Mouse (Mus musculus): ENCODE results near the gene Vps52. TPM values are rescaled to one million over a fixed set of nuclear protein-coding genes. Genes with fewer than 3 reads are reported as not detected.
A peak's percentile ranks its signal among the peaks of the same experiment; 100 is the strongest.

Gene Vps52
- polyA plus RNA-seq, 1 experiment from 2014 or later: 31.5 TPM

- Histone ChIP-seq H3K27ac (ENCODE audit: low read length) (peak overlapping the region; percentile 48), H3K4me1 (ENCODE audit: control insufficient read depth, insufficient read depth, low read length) (peaks cover 18% of the 10 kb centered on the region), H3K9me3 (ENCODE audit: control insufficient read depth, low read depth, low read length) (no peaks in the 10 kb centered on the region), H3K9ac (replicated peaks; ENCODE audit: low read depth, low read length) (no peak overlapping the region), H3K27me3 (ENCODE audit: control insufficient read depth, insufficient read depth, low read length) (no peaks in the 10 kb centered on the region), H3K4me3 (ENCODE audit: low read depth, low read length) (peak overlapping the region; percentile 70), H3K4me2 (replicated peaks; ENCODE audit: low read depth, low read length) (peak overlapping the region; percentile 99), H3K36me3 (ENCODE audit: control insufficient read depth, insufficient read depth, low read length) (peaks cover 13% of the 10 kb centered on the region)
- WGBS: 54% methylated on average over 37 of the region's 37 CpGs
- ATAC-seq (ENCODE audit: insufficient number of reproducible peaks, insufficient read depth, low FRiP score, low read depth): no peak
Measured at GRCm38 (mm10) chr17:33918293-33919203, 37.1 kb upstream of the Vps52 start.

GRCm38 (mm10) chr17:33919351-33920281 is 36.0 kb upstream of the Vps52 start:
- Histone ChIP-seq H3K4me2 (replicated peaks; ENCODE audit: low read depth, low read length) (peak overlapping the region; percentile 99), H3K9me3 (ENCODE audit: control insufficient read depth, low read depth, low read length) (no peaks in the 10 kb centered on the region), H3K36me3 (ENCODE audit: control insufficient read depth, insufficient read depth, low read length) (peaks cover 5% of the 10 kb centered on the region; the same call in 1 of the 2 replicates), H3K27ac (ENCODE audit: low read length) (peak overlapping the region; percentile 48; the same call in 1 of the 2 replicates), H3K9ac (replicated peaks; ENCODE audit: low read depth, low read length) (peak overlapping the region; percentile 55), H3K27me3 (ENCODE audit: control insufficient read depth, insufficient read depth, low read length) (no peaks in the 10 kb centered on the region), H3K4me3 (ENCODE audit: low read depth, low read length) (peak overlapping the region; percentile 70), H3K4me1 (ENCODE audit: control insufficient read depth, insufficient read depth, low read length) (peaks cover 18% of the 10 kb centered on the region)
- ATAC-seq (ENCODE audit: insufficient number of reproducible peaks, insufficient read depth, low FRiP score, low read depth): peak; percentile 34
- WGBS: under 1% methylated on average over 52 of the region's 52 CpGs

- peaks cover 13% of the 10 kb centered on the region for H3K4me1 ChIP-seq (ENCODE audit: control insufficient read depth, insufficient read depth, low read length)
Measured at GRCm38 (mm10) chr17:33920282-33921097, 35.1 kb upstream of the Vps52 start.

GRCm38 (mm10) chr17:33921361-33921760 is 34.3 kb upstream of the Vps52 start:
- Histone ChIP-seq H3K27ac (ENCODE audit: low read length) (no peak overlapping the region), H3K9ac (replicated peaks; ENCODE audit: low read depth, low read length) (no peak overlapping the region), H3K36me3 (ENCODE audit: control insufficient read depth, insufficient read depth, low read length) (0 out of 2 replicates have a peak, but pooled peaks cover under 1% of the 10 kb centered on the region), H3K4me2 (replicated peaks; ENCODE audit: low read depth, low read length) (no peak overlapping the region), H3K9me3 (ENCODE audit: control insufficient read depth, low read depth, low read length) (no peaks in the 10 kb centered on the region), H3K4me3 (ENCODE audit: low read depth, low read length) (no peak overlapping the region), H3K27me3 (ENCODE audit: control insufficient read depth, insufficient read depth, low read length) (no peaks in the 10 kb centered on the region), H3K4me1 (ENCODE audit: control insufficient read depth, insufficient read depth, low read length) (peaks cover 13% of the 10 kb centered on the region)
- 89% methylated on average over 7 of the region's 7 CpGs for WGBS
- ATAC-seq (ENCODE audit: insufficient number of reproducible peaks, insufficient read depth, low FRiP score, low read depth): no peak

More at GRCm38 (mm10) chr17:33920282-33921097, 35.1 kb upstream of the Vps52 start:
- Histone ChIP-seq H3K27me3 (ENCODE audit: control insufficient read depth, insufficient read depth, low read length) (no peaks in the 10 kb centered on the region), H3K36me3 (ENCODE audit: control insufficient read depth, insufficient read depth, low read length) (no peaks in the 10 kb centered on the region), H3K9ac (replicated peaks; ENCODE audit: low read depth, low read length) (peak overlapping the region; percentile 55), H3K4me2 (replicated peaks; ENCODE audit: low read depth, low read length) (peak overlapping the region; percentile 99), H3K9me3 (ENCODE audit: control insufficient read depth, low read depth, low read length) (no peaks in the 10 kb centered on the region), H3K27ac (ENCODE audit: low read length) (peak overlapping the region; percentile 48; the same call in 1 of the 2 replicates), H3K4me3 (ENCODE audit: low read depth, low read length) (peak overlapping the region; percentile 70)
- peak; percentile 35; the same call in 1 of the 2 replicates for ATAC-seq (ENCODE audit: insufficient number of reproducible peaks, insufficient read depth, low FRiP score, low read depth)
- under 1% methylated on average over 36 of the region's 36 CpGs for WGBS

GRCm38 (mm10) chr17:33924577-33925283 is 30.9 kb upstream of the Vps52 start:
- WGBS: 86% methylated on average over 10 of the region's 10 CpGs
- ATAC-seq (ENCODE audit: insufficient number of reproducible peaks, insufficient read depth, low FRiP score, low read depth): no peak
- no peak overlapping the region for H3K4me2 ChIP-seq (replicated peaks; ENCODE audit: low read depth, low read length)
- no peak overlapping the region for H3K27ac ChIP-seq (ENCODE audit: low read length)
- H3K9me3 ChIP-seq (ENCODE audit: control insufficient read depth, low read depth, low read length): no peaks in the 10 kb centered on the region
- H3K27me3 ChIP-seq (ENCODE audit: control insufficient read depth, insufficient read depth, low read length): no peaks in the 10 kb centered on the region
- H3K4me1 ChIP-seq (ENCODE audit: control insufficient read depth, insufficient read depth, low read length): peaks cover 4% of the 10 kb centered on the region
- H3K36me3 ChIP-seq (ENCODE audit: control insufficient read depth, insufficient read depth, low read length): 0 out of 2 replicates have a peak, but pooled peaks cover 3% of the 10 kb centered on the region
- H3K4me3 ChIP-seq (ENCODE audit: low read depth, low read length): no peak overlapping the region
- no peak overlapping the region for H3K9ac ChIP-seq (replicated peaks; ENCODE audit: low read depth, low read length)

- Histone ChIP-seq H3K36me3 (ENCODE audit: control insufficient read depth, insufficient read depth, low read length) (0 out of 2 replicates have a peak, but pooled peaks cover 3% of the 10 kb centered on the region), H3K4me3 (ENCODE audit: low read depth, low read length) (no peak overlapping the region), H3K9ac (replicated peaks; ENCODE audit: low read depth, low read length) (no peak overlapping the region), H3K4me1 (ENCODE audit: control insufficient read depth, insufficient read depth, low read length) (peaks cover 4% of the 10 kb centered on the region), H3K27ac (ENCODE audit: low read length) (no peak overlapping the region), H3K9me3 (ENCODE audit: control insufficient read depth, low read depth, low read length) (no peaks in the 10 kb centered on the region), H3K27me3 (ENCODE audit: control insufficient read depth, insufficient read depth, low read length) (no peaks in the 10 kb centered on the region), H3K4me2 (replicated peaks; ENCODE audit: low read depth, low read length) (no peak overlapping the region)
- no peak for ATAC-seq (ENCODE audit: insufficient number of reproducible peaks, insufficient read depth, low FRiP score, low read depth)
- WGBS: 83% methylated on average over 21 of the region's 21 CpGs
Measured at GRCm38 (mm10) chr17:33925406-33926116, 30.1 kb upstream of the Vps52 start.
